Mouse (Mus musculus): ENCODE results near the gene Elp5. TPM values are rescaled to one million over a fixed set of nuclear protein-coding genes. Genes with fewer than 3 reads are reported as not detected.
"Not testable (repeated sequence)": the region's sequence is repeated elsewhere in the genome, so short reads cannot be mapped to it uniquely, and the experiment has no call there.

The Elp5 gene
- polyA plus RNA-seq, 1 experiment from 2014 or later, result 144 TPM

GRCm38 (mm10) chr11:70017199-70017767 is 35.0 kb upstream of the Elp5 start:
- 31% methylated on average over 7 of the region's 7 CpGs for WGBS
- Histone ChIP-seq H3K27ac (ENCODE audit: low read depth, low read length) (0 out of 2 replicates have a peak overlapping the region, but pooled peaks have one; percentile 13), H3K27me3 (ENCODE audit: control insufficient read depth, insufficient read depth, low read length) (no peaks in the 10 kb centered on the region), H3K36me3 (ENCODE audit: control insufficient read depth, insufficient read depth, low read length) (no peaks in the 10 kb centered on the region; the same call in 1 of the 2 replicates), H3K9me3 (ENCODE audit: control insufficient read depth, low read length) (no peaks in the 10 kb centered on the region), H3K4me3 (ENCODE audit: low read depth, low read length) (no peak overlapping the region), H3K4me2 (ENCODE audit: low read depth, low read length, severe bottlenecking) (peak overlapping the region; percentile 65; the same call in 1 of the 2 replicates), H3K9ac (ENCODE audit: low read length) (peak overlapping the region; percentile 39), H3K4me1 (replicated peaks; ENCODE audit: control insufficient read depth, insufficient read depth, low read length) (peaks cover 39% of the 10 kb centered on the region)
- DNase-seq (ENCODE audit: low spot score) (no peak), ATAC-seq (replicated peaks; ENCODE audit: low FRiP score) (no peak)

DNA sequence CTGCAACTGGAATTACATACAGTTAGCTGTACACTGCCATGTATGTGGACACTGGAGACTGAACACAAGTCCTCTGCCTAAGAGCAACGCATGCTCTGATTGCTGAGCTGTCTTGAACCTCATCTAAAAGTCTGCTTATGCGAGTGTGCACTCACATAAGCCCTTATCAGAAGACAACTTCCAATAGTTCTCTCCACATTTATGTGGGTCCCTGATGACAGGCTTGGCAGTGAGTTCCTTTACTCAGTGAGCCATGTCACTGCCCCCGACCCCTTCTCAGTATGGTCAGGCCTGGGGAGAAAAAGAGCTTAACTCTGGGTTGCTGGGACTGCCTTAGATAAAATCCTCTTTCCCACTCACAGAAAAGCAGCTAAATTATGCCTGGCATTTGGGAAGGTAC is 34.4 kb upstream of the Elp5 start, which contains the start of gene Dlg4:
Gene Dlg4 (plus strand): TSS at position 274 of the 400 bp plus-strand sequence.
- no peaks in the 10 kb centered on the region for H3K27me3 ChIP-seq (ENCODE audit: control insufficient read depth, insufficient read depth, low read length)
- H3K27ac ChIP-seq (ENCODE audit: low read depth, low read length), result peak within 1 kb of the TSS; percentile 53; the same call in 1 of the 2 replicates
- ATAC-seq (replicated peaks; ENCODE audit: low FRiP score) (no peak), DNase-seq (ENCODE audit: low spot score) (no peak)
- peak within 1 kb of the TSS; percentile 65 for H3K4me2 ChIP-seq (ENCODE audit: low read depth, low read length, severe bottlenecking)
- H3K4me3 ChIP-seq (ENCODE audit: low read depth, low read length), result peak within 1 kb of the TSS; percentile 62
- peaks cover 35% of the 10 kb centered on the region for H3K4me1 ChIP-seq (replicated peaks; ENCODE audit: control insufficient read depth, insufficient read depth, low read length)
- H3K9ac ChIP-seq (ENCODE audit: low read length), result peak within 1 kb of the TSS; percentile 78
- no peaks in the 10 kb centered on the region for H3K9me3 ChIP-seq (ENCODE audit: control insufficient read depth, low read length)
- H3K36me3 ChIP-seq (ENCODE audit: control insufficient read depth, insufficient read depth, low read length), result no peaks in the 10 kb centered on the region; the same call in 1 of the 2 replicates
- 70% methylated on average over 3 of the region's 3 CpGs for WGBS

DNA sequence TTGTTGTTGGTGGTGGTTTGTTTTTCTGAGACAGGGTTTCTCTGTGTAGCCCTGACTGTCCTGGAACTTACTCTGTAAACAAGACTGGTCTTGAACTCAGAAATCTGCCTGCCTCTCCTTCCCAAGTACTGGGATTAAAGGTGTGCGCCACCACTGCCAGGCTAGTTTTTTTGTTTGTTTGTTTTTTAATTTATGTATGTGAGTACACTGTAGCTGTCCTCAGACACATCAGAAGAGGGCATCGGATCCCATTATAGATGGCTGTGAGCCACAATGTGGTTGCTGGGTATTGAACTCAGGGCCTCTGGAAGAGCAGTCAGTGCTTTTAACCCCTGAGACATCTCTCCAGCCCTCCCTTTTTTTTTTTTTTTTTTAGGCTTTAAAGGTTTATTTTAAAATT is 33.9 kb upstream of the Elp5 start:
- DNase-seq (ENCODE audit: low spot score); H3K9ac ChIP-seq (ENCODE audit: low read length); ATAC-seq (replicated peaks; ENCODE audit: low FRiP score); H3K9me3 ChIP-seq (ENCODE audit: control insufficient read depth, low read length); H3K36me3 ChIP-seq (ENCODE audit: control insufficient read depth, insufficient read depth, low read length); H3K4me2 ChIP-seq (ENCODE audit: low read depth, low read length, severe bottlenecking); H3K27ac ChIP-seq (ENCODE audit: low read depth, low read length); H3K4me3 ChIP-seq (ENCODE audit: low read depth, low read length); H3K27me3 ChIP-seq (ENCODE audit: control insufficient read depth, insufficient read depth, low read length): not testable (repeated sequence)
- 83% methylated on average over 2 of the region's 2 CpGs for WGBS
- H3K4me1 ChIP-seq (replicated peaks; ENCODE audit: control insufficient read depth, insufficient read depth, low read length), result peaks cover 35% of the 10 kb centered on the region

GRCm38 (mm10) chr11:70015677-70016076 is 33.4 kb upstream of the Elp5 start:
- Histone ChIP-seq H3K4me2 (ENCODE audit: low read depth, low read length, severe bottlenecking) (peak overlapping the region; percentile 83), H3K36me3 (ENCODE audit: control insufficient read depth, insufficient read depth, low read length) (peaks cover under 1% of the 10 kb centered on the region), H3K9ac (ENCODE audit: low read length) (peak overlapping the region; percentile 64; the same call in 1 of the 2 replicates), H3K4me1 (replicated peaks; ENCODE audit: control insufficient read depth, insufficient read depth, low read length) (peaks cover 35% of the 10 kb centered on the region), H3K9me3 (ENCODE audit: control insufficient read depth, low read length) (no peaks in the 10 kb centered on the region), H3K27me3 (ENCODE audit: control insufficient read depth, insufficient read depth, low read length) (no peaks in the 10 kb centered on the region), H3K27ac (ENCODE audit: low read depth, low read length) (no peak overlapping the region), H3K4me3 (ENCODE audit: low read depth, low read length) (no peak overlapping the region; the same call in 1 of the 2 replicates)
- DNase-seq (ENCODE audit: low spot score) (no peak), ATAC-seq (replicated peaks; ENCODE audit: low FRiP score) (no peak)
- 66% methylated on average over 6 of the region's 6 CpGs for WGBS

DNA sequence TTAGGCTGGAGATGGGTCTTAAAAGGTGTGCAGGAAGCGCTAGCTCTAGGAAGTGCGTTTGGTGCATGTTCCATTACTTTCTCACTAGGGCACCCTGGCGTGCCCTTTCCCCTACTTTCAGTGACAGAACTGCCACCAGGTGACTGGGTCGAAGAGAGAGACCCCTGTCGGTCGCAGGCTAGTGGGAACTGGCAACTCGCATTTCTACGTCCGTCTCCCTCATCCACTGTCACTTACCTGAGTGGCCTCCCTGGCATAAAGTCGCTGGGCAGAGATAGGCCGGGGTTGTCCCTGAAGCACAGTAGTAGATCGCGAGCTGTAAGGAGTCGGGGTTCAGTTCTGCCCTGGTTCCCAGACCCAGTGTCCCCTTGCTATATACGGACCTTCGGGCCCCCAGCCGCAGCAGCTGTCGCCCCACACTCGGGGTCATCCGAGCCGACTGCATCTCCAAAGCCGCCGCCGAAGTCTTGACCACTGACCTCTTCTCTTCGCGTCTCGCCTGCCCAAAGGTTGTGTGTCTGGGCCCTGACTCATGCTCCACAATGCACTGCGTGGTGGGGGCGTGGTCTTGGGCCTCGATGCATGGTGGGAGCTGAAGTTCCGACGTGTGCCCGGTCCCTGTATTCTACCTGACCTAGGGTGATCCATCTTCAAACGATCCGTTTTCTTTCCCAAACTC is 32.7 kb upstream of the Elp5 start, which contains the start of gene Acadvl:
Gene Acadvl (minus strand): TSS at position 532 of the 679 bp plus-strand sequence.
- Histone ChIP-seq H3K4me1 (replicated peaks; ENCODE audit: control insufficient read depth, insufficient read depth, low read length) (peaks cover 29% of the 10 kb centered on the region), H3K27me3 (ENCODE audit: control insufficient read depth, insufficient read depth, low read length) (no peaks in the 10 kb centered on the region), H3K9ac (ENCODE audit: low read length) (peak within 1 kb of the TSS; percentile 64), H3K9me3 (ENCODE audit: control insufficient read depth, low read length) (no peaks in the 10 kb centered on the region), H3K36me3 (ENCODE audit: control insufficient read depth, insufficient read depth, low read length) (peaks cover 6% of the 10 kb centered on the region), H3K27ac (ENCODE audit: low read depth, low read length) (0 out of 2 replicates have a peak within 1 kb of the TSS, but pooled peaks have one; percentile 20), H3K4me2 (ENCODE audit: low read depth, low read length, severe bottlenecking) (peak within 1 kb of the TSS; percentile 83), H3K4me3 (ENCODE audit: low read depth, low read length) (peak within 1 kb of the TSS; percentile 50)
- 1% methylated on average over 35 of the region's 35 CpGs for WGBS
- ATAC-seq (replicated peaks; ENCODE audit: low FRiP score) (peak; percentile 85), DNase-seq (ENCODE audit: low spot score) (peak; percentile 88)

DNA sequence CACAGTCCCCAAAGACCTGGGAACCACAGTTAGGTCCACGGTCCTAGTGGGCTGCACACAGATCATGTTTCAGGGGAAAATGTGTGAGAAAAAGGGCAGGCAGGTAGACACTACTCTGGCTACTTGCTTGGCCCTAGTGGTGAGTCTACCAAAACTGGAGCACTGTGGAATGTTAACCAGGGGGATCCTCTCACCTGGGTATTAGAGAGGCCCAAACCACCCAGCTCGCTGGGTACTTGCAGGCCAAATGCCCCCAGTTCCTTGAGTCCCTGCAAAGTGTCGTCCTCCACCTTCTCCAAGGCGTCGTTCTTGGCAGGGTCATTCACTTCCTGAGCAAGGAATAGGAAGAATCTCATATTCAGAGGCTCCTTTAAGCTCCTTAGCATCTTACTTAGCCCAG is 31.7 kb upstream of the Elp5 start:
- H3K9ac ChIP-seq (ENCODE audit: low read length), result no peak overlapping the region
- no peak overlapping the region for H3K4me3 ChIP-seq (ENCODE audit: low read depth, low read length)
- H3K27ac ChIP-seq (ENCODE audit: low read depth, low read length), result no peak overlapping the region
- peaks cover 19% of the 10 kb centered on the region; the same call in 1 of the 2 replicates for H3K4me1 ChIP-seq (replicated peaks; ENCODE audit: control insufficient read depth, insufficient read depth, low read length)
- WGBS, result 63% methylated on average over 5 of the region's 5 CpGs
- H3K27me3 ChIP-seq (ENCODE audit: control insufficient read depth, insufficient read depth, low read length), result no peaks in the 10 kb centered on the region
- ATAC-seq (replicated peaks; ENCODE audit: low FRiP score) (no peak), DNase-seq (ENCODE audit: low spot score) (no peak)
- H3K9me3 ChIP-seq (ENCODE audit: control insufficient read depth, low read length), result no peaks in the 10 kb centered on the region
- peaks cover 6% of the 10 kb centered on the region for H3K36me3 ChIP-seq (ENCODE audit: control insufficient read depth, insufficient read depth, low read length)
- H3K4me2 ChIP-seq (ENCODE audit: low read depth, low read length, severe bottlenecking), result no peak overlapping the region

DNA sequence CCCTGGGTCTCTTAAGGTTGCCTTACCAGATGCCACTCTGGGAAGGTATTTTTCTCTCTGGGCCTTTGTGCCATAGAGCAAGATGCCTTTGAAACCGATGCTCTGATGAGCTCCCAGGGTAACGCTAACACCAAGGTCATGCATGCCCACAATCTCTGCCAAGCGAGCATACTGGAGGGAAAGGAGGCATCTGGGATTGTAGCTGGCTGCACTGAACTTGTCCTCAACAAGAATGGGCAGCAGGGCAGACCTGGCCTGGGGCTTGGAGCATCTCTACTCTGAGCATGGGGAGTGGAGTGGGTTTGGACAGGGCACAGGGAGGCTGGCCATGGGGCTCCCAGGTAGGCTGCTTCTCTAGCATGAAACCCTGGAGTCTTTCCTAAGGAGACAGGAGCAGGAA is 31.1 kb upstream of the Elp5 start:
- 87% methylated on average over 3 of the region's 3 CpGs for WGBS
- Histone ChIP-seq H3K9me3 (ENCODE audit: control insufficient read depth, low read length) (no peaks in the 10 kb centered on the region), H3K4me2 (ENCODE audit: low read depth, low read length, severe bottlenecking) (no peak overlapping the region), H3K4me3 (ENCODE audit: low read depth, low read length) (no peak overlapping the region), H3K36me3 (ENCODE audit: control insufficient read depth, insufficient read depth, low read length) (peaks cover 9% of the 10 kb centered on the region), H3K9ac (ENCODE audit: low read length) (no peak overlapping the region), H3K4me1 (replicated peaks; ENCODE audit: control insufficient read depth, insufficient read depth, low read length) (peaks cover 16% of the 10 kb centered on the region; the same call in 1 of the 2 replicates), H3K27me3 (ENCODE audit: control insufficient read depth, insufficient read depth, low read length) (no peaks in the 10 kb centered on the region), H3K27ac (ENCODE audit: low read depth, low read length) (no peak overlapping the region)
- ATAC-seq (replicated peaks; ENCODE audit: low FRiP score), result no peak
- no peak for DNase-seq (ENCODE audit: low spot score)

- Histone ChIP-seq H3K9me3 (ENCODE audit: control insufficient read depth, low read length) (no peaks in the 10 kb centered on the region), H3K27me3 (ENCODE audit: control insufficient read depth, insufficient read depth, low read length) (no peaks in the 10 kb centered on the region), H3K4me1 (replicated peaks; ENCODE audit: control insufficient read depth, insufficient read depth, low read length) (peaks cover 15% of the 10 kb centered on the region; the same call in 1 of the 2 replicates), H3K4me3 (ENCODE audit: low read depth, low read length) (no peak overlapping the region), H3K9ac (ENCODE audit: low read length) (no peak overlapping the region), H3K4me2 (ENCODE audit: low read depth, low read length, severe bottlenecking) (no peak overlapping the region), H3K36me3 (ENCODE audit: control insufficient read depth, insufficient read depth, low read length) (peaks cover 10% of the 10 kb centered on the region), H3K27ac (ENCODE audit: low read depth, low read length) (no peak overlapping the region)
- no peak for ATAC-seq (replicated peaks; ENCODE audit: low FRiP score)
- no peak for DNase-seq (ENCODE audit: low spot score)
- 88% methylated on average over 9 of the region's 9 CpGs for WGBS
Measured at GRCm38 (mm10) chr11:70012931-70013330, 30.6 kb upstream of the Elp5 start.
